Mouse (Mus musculus) lung, adult 2 months (tissue): Measurements from ENCODE around the gene Abca17. TPM values are rescaled to one million over a fixed set of nuclear protein-coding genes. Genes with fewer than 3 reads are reported as not detected.

Experiments used
- DNase-seq: peaks from one replicate; pipeline ENCODE4 v3.0.0; 2022
- H3K4me1 ChIP-seq: fragments of 200-500 bp; 2 replicates; pipeline ENCODE4 v1.6.1; 2011; ENCODE audit warnings: low read length; ENCODE audit not compliant: control insufficient read depth, insufficient read depth
- H3K4me3 ChIP-seq: fragments of 200-500 bp; replicated peaks from 2 replicates; pipeline ENCODE3; 2011; ENCODE audit warnings: low read depth, mild to moderate bottlenecking, control low read depth, low read length; ENCODE audit errors: extremely low read depth
- CTCF ChIP-seq: fragments of 200-500 bp; IDR thresholded peaks from 2 replicates; pipeline ENCODE4 v1.5.1; 2011; ENCODE audit warnings: mild to moderate bottlenecking, low read length, control low read depth; ENCODE audit not compliant: insufficient read depth
- POLR2A ChIP-seq: fragments of 200-500 bp; IDR thresholded peaks from 2 replicates; pipeline ENCODE4 v1.6.1; 2011; ENCODE audit warnings: low read depth, mild to moderate bottlenecking, control low read depth, low read length, borderline replicate concordance; ENCODE audit errors: extremely low read depth
- WGBS: fragments of 180-500 bp; shearing (Covaris S2); methylation state at CpG from one replicate; pipeline ENCODE4 v1.1.7; 2018; 5-methylcytosine and 5-hydroxymethylcytosine counted together
- polyA plus RNA-seq: library from polyadenylated mRNA; depleted of rRNA; stranded (reverse); fragments of >200 nt; gene quantifications from 2 replicates; pipeline ENCODE4 v1.2.3, GENCODE M21; 2012; rRNA removed

Abca17 gene
- 0.40 and 0.78 TPM in 2 replicates for polyA plus RNA-seq

DNA sequence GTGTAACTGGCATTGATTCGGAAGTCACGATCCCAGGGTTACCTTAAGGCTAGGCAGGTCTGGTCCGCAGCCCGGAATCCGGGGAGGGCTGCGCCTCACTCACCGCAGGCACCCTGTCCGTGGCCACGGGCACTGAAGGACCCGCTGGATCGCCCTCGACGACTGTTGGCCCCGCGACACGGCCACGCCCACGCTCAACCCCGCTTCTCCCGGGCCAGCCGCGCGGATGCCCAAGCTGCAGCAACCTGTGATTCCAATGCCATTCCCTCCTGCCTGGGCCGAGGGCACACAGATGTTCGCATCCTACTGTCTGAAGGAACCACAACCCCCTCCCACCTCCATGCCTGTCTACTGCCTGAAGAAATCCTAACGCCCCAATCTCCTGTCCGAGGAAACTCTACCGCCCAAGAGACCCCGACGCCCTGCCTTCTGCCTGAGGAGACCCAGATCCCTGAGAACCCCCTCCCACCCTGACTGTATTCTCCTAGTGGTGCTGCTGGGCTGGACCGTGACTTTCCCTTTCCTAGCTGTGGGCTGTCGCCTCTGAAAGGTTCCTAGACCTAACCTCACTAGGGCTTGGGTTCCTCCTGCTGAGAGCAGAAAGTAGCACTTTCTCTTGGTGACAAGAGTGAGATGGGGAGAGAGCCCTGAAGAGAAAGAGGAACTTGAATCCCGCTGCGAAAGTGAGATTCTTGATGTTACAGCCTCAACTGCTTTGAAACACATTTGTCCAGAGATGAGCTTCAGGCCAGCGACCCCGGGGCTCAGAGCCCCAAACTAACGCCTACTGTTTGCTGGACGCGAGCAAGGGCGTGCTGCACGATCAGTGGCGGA, at the start of gene Abca17:
Gene Abca17, minus strand, starts transcription at position 143 of the 834 bp plus-strand sequence.
- Histone ChIP-seq H3K4me3 (peak within 1 kb of the TSS; percentile 75), H3K4me1 (peaks cover 3% of the 10 kb centered on the region; the same call in 1 of the 2 replicates)
- TF ChIP-seq POLR2A, result 0 out of 2 replicates have a peak, but pooled peaks have one; percentile 9
- no peak for TF ChIP-seq CTCF
- WGBS, result 3% methylated on average over 42 of the region's 42 CpGs
- DNase-seq, result peak; percentile 57

DNA sequence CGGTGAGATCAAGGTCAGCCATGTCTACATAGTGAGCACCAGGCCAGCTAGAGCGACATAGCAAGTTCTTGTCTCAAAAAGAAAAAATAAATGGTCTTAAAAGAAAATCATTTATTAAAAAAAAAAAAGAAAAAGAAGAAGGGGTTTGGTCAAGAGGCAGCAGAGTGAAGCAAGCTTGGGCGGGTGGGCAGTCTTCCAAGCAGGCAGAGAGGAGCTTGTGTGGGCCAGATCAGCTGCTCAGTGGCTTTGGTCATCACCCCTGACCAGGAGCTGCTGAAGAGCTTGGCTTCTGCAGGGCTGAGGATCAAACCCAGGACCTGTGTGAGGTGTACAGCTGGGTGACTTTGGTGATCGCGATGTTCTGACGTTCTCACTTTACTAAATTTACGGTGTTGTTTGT, 43.6 kb upstream of the Abca17 start:
- DNase-seq, result no peak
- TF ChIP-seq POLR2A (no peak), CTCF (no peak)
- Histone ChIP-seq H3K4me3 (no peak overlapping the region), H3K4me1 (no peaks in the 10 kb centered on the region)
- 76% methylated on average over 7 of the region's 7 CpGs for WGBS

GRCm38 (mm10) chr17:24393527-24393926, 42.7 kb upstream of the Abca17 start:
- H3K4me1 ChIP-seq, result no peaks in the 10 kb centered on the region
- WGBS, result 48% methylated on average over 4 of the region's 4 CpGs
- TF ChIP-seq POLR2A (no peak), CTCF (no peak)
- no peak for DNase-seq
- H3K4me3 ChIP-seq, result no peak overlapping the region

DNA sequence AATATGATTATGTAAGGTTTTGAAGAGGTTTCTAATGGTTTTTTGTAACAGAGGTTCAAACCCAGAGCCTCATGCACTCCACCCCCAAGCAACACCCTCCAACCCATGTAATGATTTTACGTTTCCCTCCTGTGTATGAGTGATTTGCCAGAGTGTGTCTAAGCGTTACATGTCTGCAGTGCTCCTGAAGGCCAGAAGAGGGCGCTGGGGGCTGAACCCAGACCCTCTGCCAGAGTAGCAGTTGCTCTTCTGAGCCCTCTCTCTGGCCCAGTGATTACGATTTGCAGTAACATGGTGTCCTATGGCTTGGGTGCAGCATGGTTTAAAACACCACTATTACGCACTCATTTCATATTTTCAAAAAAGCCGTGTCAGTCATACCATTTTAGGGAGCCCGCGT, 40.3 kb upstream of the Abca17 start:
- no peak for DNase-seq
- 69% methylated on average over 8 of the region's 8 CpGs for WGBS
- TF ChIP-seq POLR2A (no peak), CTCF (peak; percentile 59)
- Histone ChIP-seq H3K4me3 (no peak overlapping the region), H3K4me1 (no peaks in the 10 kb centered on the region)

DNA sequence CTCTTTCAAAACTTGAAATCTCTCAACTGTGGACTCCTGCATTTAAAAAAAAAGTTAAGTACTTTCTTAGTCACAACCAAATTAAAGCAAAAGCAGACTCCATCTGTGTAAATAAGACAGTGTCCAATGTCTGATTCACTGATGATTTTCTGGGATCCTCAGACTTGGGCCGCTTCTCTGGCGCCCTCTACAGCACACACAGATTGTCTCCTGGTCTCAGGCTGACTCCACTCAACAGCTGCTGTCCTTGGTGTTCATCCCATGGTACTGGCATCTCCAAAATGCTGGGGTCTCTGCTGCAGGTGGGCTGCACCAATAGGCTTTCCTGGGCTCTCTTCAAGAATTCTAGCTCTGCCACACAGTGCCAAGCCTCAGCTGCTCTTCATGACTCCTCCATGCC, 39.0 kb upstream of the Abca17 start:
- WGBS, result 14% methylated on average over 2 of the region's 2 CpGs
- TF ChIP-seq CTCF (peak; percentile 78), POLR2A (no peak)
- no peak for DNase-seq

DNA sequence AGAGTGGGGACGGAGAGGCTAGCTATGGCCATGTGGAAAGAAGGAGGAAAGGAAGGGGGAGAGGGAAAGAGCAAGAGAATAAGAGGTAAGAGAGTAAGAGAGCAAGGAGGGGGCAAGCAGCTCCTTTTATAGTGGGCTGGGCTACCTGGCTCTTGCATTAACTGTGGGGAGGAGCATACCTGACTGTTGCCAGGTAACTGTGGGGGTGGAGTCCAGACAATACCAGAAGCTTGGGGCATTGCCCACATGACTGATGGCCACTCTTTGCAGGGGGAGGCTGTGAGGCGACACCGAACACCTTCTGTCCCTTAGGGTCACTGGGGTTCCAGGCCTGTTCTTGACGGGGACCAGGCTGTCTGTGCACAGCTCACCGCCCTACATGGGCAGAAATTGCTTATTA, 37.8 kb upstream of the Abca17 start:
- Histone ChIP-seq H3K4me1 (no peaks in the 10 kb centered on the region), H3K4me3 (no peak overlapping the region)
- DNase-seq, result no peak
- TF ChIP-seq CTCF (no peak), POLR2A (no peak)
- 85% methylated on average over 5 of the region's 5 CpGs for WGBS

More for the DNA sequence above, 39.0 kb upstream of the Abca17 start:
- no peaks in the 10 kb centered on the region for H3K4me1 ChIP-seq
- H3K4me3 ChIP-seq, result no peak overlapping the region

- no peak overlapping the region for H3K4me3 ChIP-seq
- 67% methylated on average over 8 of the region's 8 CpGs for WGBS
- TF ChIP-seq POLR2A, result no peak
- TF ChIP-seq CTCF, result no peak
- DNase-seq, result peak; percentile 57
- H3K4me1 ChIP-seq, result no peaks in the 10 kb centered on the region
These were observed 32.9 kb upstream of the Abca17 start for GRCm38 (mm10) chr17:24383789-24384188.

DNA sequence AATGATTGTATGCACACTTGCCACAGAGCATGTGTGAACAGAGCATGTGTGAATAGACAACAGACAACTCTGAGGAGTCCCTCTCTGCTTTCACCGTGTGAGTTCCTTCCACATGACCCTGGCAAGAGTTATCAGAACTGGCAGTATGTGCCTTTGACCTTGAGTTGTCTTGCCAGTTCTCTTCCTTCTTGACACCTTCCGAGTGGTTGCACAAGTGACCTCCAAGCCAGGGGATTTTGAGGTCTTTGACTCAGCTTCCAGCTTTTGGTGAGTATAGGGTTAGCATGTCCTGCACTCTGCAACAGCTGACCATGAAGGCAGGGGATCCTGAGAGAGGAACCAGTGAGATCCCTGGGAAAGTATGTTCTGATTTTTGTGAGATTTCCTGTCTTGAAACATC, 27.6 kb upstream of the Abca17 start:
- WGBS, result 65% methylated on average over 2 of the region's 2 CpGs
- H3K4me1 ChIP-seq, result peaks cover 9% of the 10 kb centered on the region
- TF ChIP-seq POLR2A (no peak), CTCF (no peak)

GRCm38 (mm10) chr17:24375886-24376285, 25.0 kb upstream of the Abca17 start:
- Histone ChIP-seq H3K4me1 (peaks cover 9% of the 10 kb centered on the region), H3K4me3 (no peak overlapping the region)
- no peak for DNase-seq
- TF ChIP-seq POLR2A (no peak), CTCF (no peak)
- 91% methylated on average over 6 of the region's 6 CpGs for WGBS

More for the DNA sequence above, 27.6 kb upstream of the Abca17 start:
- no peak for DNase-seq
- no peak overlapping the region for H3K4me3 ChIP-seq

GRCm38 (mm10) chr17:24375094-24375712, 24.3 kb upstream of the Abca17 start:
- Histone ChIP-seq H3K4me3 (no peak overlapping the region), H3K4me1 (peaks cover 9% of the 10 kb centered on the region)
- WGBS, result 55% methylated on average over 5 of the region's 5 CpGs
- no peak for DNase-seq
- TF ChIP-seq POLR2A (no peak), CTCF (no peak)
